Mouse (Mus musculus) T-helper 1 cell (primary cell): Measurements from ENCODE around the gene Iqsec2.

Experiments used
- in situ Hi-C: fragments of 300-600 bp; cut with MboI, MseI; formaldehyde crosslinking; loops from one replicate; pipeline ENCODE4 v1.15.1; 2025; ENCODE audit warnings: high pct_unique_total_duplicates

Iqsec2 gene

DNA sequence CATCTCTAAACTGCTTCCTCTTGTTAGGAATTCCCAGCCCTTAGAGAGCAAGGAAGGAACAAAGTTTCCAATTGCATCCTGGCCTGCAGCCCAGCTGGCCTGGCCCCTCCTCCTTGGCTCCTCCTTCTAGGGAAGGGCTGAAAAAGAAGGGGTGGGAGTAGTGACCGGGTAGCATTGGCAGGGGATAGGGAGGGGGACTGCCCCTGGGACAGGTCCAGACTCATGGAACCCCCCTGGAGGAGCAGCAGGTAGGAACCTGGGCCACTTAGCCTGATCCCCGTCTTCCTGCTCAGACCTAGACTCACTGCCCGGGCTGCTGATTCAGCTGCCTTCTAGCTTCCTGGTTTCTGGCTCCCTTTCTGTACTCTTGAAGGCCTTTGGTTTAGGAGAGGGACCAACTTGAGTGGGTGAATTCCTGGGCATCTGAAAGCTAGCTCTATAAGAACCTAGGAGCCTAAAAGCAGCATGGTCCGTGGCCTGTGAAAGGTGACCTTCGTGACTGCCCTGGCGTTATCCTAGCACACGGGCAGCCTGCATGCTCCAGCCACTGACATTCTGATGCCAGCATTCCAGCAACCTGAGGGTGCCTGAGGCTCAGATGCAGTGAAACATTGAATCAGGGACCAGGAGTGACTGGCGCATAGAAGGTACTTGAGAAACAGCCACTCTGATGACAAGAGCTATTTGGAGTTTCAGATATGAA, 34.9 kb downstream of the Iqsec2 start:
- in situ Hi-C loops: no loop called here

DNA sequence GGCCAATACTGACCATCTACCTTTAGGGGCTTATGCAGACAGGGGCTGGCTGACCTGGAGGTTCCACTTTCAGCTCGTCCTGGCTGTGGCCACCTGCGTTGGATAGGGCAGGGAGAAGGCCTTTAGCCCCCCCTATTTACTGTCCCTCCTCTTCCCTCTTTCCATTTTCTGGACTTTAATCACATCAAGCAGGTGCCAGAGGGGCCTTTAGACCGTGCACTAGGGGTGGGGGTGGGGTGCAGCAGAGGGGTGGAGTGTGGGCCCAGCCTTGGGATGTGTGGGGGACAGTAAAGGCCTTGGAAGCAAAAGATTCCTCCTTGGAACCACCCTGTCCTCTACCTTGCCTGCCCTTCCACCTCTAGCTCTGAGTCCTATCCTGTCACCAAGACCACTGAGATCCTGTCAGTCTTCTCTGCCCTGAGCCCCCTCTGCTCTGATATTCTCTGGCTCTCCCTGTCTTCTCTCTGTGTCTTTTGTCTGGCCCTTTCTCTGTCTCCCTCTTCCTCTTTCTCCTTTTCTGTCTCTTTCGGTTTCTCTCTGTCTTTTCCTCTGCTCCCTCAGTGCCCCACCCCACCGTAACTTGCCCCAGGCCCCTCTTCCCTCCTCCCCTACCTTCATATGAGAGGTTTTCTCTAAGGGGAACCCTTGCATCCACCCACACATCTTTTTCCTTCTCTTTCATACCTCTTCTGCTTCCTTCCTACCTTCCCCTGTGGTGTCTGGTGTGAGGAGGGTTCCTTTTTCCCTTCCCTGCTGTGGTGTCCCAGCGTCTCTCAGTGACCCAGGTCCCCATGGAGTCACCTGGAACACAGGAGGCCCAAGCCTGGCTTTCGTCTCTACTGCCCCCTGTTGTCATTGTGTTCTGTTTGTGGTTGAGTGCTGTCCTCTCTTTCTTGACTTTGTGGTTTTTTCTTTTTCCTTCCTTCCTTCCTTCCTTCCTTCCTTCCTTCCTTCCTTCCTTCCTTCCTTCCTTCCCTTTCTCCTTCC, 35.9 kb downstream of the Iqsec2 start:
- in situ Hi-C loops: no loop called here

DNA sequence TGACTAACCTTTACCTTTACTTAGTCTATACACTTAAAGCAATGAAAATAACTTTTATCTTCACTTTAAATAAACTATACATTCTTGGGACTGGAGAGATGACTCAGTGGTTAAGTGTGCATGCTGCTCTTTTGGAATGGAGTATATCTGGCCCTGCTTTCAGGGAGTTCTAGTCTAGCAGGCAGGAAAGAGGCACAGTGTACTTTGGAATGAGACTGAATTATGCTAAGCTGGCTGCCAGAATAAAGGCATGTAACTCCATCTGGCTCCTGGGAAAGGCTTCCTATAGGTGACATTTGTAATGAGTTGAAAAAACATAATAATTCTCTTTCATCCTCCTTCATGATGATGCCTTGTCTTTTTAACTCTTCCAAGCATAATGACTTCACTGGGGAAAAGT, 43.1 kb downstream of the Iqsec2 start:
- in situ Hi-C loops: no loop called here

DNA sequence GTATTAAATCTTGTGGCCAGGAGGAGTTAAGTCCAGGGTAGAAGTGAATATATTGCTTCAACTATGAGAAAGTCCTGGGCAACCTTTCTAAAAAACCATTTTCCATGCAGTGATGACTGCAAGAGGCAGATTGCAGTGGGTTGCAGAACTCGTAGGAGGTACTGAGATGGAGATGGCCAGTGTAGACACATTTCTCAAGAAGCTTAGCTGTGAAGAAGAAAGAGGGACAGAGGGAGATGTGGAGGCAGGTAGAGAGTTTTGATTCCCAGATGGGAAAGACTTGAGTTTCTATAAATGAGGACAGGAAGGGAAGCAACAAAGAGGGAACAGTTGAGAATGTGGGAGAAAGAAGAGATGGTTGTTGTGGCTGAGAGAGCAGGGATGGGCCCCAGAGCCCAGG, 47.2 kb downstream of the Iqsec2 start:
- in situ Hi-C loops: no loop called here

DNA sequence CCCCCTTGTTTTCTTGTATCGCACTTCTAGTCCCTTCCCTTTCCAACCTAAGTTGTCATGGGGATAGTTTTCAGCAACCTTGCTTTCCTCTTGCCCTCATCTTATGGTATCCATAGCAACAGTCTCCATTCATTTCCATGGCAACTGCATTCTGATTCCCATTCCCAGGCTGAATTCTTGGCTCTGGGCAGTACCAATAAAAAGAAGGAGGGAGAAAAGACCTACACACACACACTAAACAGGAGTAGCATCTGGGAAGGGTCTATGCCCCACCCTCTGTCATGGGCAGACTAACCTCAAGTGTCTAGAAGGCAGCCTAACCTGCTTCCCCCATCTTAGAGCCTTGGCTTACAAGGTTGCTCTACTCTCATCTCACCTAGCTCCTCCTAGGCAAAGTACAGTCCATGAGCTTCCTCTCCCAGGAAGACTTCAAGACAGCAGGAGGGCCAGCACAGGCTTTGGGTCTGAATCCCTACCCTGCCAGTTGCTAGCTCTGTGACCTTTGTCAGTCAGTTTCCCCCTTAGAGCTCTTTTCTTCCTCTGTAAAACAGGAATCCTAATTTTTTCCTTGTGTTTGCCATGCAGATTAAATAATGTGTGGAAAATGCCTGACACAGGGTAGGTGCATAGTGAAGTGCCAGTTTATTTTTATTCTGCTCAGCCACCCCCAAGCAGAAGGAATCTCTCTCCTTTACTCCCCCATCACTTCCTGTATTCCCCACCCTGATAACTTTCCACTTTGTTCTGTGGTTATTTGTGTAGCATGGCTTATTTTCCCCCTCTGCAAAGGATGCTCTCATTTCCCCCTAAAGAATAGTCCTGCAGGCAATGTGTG, 54.0 kb downstream of the Iqsec2 start:
- in situ Hi-C loops: no loop called here

DNA sequence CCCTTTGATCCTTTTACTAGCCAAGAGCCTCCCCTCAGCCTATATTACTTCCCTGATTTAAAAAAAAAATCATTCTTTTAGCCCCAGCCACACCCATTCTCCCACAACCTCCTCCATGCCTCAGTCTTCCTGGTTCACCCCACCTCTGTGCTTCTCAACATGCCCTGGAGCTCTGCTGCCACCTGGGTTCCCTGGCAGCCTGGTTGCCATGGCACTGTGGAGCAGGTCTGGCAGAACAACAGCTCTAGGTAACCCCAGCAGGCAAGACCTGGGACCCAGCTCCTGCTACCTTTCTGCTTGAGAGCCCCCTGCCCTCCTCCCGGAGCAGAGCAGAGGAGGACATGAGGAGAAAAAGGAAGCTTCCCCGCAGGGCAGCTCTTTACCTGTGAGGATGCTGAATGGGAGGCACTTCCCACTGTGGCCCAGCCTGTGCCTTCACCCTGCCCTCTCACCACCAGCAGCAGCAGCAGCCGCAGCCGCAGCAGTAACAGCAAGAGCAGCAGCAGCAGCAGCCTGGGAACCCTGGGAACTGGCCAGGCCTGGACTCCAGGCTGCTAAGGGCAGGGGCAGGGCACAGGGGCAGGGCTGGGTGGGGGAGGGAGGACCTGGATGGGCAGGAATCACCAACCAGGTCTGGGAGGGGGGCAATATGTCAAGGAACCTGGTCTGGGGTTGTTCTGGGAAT, 57.8 kb downstream of the Iqsec2 start:
- in situ Hi-C loops: no loop called here

DNA sequence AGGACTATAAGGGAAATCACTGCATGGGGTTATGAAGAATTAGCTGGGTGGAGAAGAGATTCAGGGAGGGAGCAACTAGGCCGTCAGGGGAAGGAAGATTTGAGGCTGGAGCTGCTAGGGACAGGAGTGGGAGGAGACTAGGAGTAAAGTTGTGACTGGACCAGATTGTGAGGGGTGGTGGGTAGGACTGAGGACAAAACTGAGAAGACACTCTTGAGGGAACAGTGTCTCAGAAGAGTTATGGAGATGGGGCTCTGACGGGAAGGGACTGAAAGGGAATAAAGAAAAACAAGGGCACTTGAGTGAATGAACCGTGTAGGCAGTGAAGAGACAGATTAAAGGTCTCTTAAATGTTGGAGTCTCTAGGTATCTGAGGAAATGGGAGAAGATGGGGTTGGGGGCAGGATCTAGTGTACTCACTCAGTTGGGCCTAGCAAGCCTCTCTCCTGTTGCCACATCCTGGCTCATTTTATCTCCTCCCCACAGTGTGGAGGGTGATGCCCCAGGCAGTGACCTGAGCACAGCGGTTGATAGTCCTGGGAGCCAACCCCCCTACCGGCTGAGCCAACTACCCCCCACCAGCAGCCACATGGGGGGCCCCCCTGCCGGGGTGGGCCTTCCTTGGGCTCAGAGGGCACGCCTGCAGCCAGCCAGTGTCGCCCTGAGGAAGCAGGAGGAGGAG, 58.5 kb downstream of the Iqsec2 start:
- in situ Hi-C loops: no loop called here

DNA sequence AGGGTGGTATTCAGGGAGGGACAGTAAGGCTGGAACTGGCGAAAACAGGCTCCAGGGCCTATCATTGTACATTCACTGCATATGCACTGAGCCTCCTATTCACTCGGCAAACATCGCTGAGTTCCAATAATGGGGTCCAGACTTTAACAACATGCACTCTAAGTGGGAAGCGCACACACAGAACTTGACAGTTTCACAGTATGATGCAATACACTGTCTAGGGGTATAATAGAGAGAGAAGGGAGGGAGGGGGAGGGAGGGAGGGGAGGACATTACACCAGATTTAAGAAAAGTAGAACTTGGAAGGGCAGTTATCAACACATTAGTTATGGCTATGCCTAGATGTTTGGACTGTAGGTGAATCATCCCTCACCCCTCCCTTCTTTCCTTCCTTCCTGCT, 59.2 kb downstream of the Iqsec2 start:
- in situ Hi-C loops: no loop called here

DNA sequence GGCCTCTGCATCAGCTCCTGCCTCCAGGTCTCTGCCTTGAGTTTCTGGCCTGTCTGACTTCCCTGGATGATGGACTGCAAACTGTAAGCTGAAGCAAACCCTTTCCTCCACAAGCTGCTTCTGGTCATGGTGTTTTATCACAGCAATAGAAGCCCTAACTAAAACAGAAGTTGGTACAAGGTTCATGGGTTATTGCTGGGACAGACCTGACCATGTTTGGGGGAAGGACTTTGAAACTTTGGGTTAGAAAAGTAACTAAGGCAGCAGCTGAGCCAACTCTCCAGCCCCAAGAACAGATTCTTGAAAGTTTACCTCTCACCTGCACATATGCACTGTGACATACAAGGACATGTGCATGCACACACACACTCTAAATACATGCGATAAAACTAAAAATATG, 61.4 kb downstream of the Iqsec2 start:
- in situ Hi-C loops: no loop called here

DNA sequence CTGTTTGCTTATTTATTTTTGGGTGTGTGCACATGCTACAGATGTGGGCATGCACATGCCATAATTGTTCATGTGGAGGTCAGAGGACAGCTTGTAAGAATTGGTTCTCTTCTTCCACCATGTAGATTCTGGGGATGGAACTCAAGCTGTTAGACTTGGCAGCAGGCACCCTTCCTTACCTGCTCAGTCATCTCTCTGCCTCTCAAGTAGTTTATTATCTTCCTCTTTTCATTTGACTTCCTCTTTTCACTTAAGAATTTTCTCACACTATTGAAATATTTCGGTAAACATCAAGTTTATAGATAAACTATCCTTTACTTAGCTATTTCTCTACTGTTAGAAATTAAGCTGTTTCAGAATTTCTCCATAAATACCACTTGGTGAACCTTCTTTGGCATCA, 70.6 kb downstream of the Iqsec2 start:
- in situ Hi-C loops: no loop called here

DNA sequence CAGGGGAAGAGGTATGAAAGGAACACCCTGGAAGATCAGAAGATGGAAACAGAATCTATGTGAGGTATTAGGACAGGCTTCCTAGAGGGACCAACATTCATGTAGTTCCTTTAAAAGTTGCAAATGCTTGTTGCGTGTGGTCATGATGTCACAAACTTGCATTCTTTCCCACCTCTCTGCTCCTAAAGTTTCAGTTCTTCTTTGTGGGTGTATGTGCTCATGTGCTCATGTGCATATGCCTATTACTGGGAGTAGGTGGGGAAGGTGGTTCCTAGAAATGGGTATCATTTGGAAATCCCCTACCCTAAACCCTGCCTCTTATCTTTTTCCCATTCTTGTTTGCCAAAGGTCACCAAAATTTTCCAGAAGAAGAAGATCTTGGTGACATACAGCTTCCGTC, 74.5 kb downstream of the Iqsec2 start:
- in situ Hi-C loops: no loop called here

DNA sequence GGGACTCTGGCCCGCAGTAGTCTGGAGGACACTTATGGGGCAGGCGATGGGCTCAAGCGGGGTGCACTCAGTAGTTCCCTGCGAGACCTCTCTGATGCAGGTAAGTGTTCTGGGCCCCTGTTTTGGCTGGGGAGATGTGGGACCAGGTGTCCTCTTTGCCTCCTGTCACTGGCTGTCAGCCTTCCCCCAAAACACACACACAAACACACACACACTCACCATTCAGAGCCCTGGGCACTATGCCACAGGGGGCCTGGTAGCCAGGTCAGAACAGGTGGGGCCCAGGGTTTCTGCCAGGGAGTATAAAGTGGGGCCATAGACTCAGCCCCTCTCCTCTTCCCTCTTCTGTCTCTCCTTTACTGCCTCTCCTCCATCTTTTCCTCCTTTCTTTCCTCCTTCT, 77.7 kb downstream of the Iqsec2 start:
- in situ Hi-C loops: no loop called here

DNA sequence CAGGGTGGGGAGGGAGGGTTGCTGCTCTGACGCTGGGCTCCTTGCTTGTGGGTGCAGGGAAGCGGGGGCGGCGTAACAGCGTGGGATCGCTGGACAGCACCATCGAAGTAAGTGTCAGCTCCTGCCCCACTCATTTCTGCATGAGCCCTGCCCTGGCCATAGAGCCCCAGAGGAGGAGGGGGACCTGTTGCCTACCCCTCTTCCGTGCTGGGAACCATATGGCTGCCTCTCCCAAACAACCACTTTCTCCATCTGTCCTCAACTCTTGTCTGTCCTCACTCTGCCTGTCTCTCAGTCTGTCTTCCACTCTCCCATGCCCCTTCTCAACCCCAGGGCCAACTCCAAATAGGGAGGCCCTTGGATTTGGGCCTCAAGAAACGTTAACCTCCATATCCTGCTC, 78.2 kb downstream of the Iqsec2 start:
- in situ Hi-C loops: no loop called here

DNA sequence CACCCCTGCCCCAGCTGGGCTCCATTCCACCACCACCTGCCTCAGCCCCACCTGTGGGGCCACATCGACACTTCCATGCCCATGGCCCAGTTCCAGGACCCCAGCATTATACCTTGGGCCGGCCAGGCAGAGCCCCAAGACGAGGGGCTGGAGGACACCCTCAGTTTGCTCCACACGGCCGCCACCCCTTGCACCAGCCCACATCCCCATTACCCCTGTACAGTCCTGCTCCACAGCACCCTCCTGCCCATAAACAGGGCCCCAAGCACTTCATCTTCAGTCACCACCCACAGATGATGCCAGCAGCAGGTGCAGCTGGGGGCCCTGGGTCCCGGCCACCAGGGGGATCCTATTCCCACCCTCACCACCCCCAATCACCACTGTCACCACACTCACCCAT, 79.2 kb downstream of the Iqsec2 start:
- in situ Hi-C loops: no loop called here

DNA sequence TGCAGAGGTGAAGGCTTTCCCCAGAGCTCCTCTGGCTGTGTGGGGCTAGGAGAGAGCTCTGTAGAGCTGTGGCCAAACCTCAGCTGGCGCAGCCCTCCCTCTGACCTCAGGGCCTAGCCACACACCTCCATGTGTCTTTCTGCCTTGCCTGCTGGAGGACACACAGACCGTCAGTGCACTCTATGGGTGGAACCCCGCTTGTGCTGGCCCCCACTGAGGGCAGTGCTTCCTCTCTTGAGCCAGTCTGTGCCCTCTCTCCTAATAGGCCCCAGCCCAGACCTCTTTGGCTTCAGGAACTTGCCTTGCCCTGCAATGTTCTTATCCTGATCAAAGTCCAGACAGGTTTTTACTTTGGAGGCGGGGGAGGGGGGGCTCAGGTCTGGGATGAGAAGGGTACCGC, 80.2 kb downstream of the Iqsec2 start:
- in situ Hi-C loops: no loop called here

DNA sequence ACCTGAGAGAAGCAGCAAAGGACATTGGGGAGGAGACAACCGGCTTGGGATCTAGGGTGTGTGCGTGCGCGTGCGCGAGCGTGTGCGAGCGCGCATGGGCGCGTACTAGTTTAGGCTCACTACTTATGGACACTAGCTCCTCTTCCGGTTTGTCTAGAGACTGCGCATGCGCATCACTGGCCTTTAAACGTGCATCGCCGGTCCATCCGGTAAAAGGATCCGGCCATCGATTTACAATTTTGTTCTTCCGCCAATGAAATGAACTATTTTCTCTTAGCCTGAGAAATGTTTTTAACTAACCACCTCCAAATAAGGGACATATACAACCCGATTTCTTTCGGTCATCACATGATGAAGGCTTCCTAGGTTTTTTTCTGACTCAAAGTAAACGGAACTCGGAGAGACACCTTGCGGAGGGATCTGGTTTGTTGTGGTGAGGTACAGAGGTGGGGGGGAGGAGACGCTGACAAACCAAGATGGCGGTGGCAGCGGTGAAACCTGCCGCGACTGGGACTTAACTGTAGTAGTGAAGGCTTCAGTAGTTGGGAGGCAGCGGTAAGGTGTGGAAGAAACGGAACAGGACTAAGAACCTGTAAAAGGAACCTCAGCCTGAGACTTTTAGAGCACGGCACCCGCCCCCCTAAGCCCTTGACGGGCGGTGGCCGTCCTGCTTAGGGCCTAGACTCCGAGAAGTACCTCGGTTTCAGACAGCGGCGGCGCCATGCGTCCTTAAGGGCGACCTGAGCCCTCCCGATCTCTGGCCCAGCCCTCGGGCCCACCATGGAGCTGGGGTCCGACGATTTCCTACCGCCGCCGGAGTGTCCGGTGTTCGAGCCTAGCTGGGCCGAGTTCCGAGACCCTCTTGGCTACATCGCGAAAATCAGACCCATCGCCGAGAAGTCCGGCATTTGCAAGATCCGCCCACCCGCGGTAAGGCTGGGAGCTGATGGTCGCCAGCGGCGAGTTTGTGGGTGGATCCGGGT, 89.0 kb downstream of the Iqsec2 start, which contains the start of gene Kdm5c:
Kdm5c (plus strand) TSS at position 240 of the 983 bp plus-strand sequence.
- in situ Hi-C loops: no loop called here

DNA sequence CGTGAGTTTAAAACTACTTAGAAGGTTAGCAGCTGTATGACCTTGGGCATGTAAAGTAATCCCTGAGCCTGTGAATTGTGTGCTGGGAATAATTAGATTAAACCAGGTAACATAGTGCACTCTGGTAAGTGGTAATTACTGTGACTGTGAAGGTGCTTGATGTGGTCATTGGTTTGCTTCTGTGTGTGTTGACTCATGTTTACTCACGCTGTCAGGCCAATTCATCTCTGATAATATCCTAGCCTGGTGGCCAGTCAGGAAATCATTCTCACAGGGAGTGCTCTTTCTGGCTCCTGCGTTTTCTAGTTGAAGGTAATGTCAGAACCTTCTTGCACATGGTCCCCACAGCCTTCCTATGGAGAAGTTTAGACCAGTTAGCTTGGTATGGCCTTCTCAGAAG, 90.1 kb downstream of the Iqsec2 start:
- in situ Hi-C loops: no loop called here

DNA sequence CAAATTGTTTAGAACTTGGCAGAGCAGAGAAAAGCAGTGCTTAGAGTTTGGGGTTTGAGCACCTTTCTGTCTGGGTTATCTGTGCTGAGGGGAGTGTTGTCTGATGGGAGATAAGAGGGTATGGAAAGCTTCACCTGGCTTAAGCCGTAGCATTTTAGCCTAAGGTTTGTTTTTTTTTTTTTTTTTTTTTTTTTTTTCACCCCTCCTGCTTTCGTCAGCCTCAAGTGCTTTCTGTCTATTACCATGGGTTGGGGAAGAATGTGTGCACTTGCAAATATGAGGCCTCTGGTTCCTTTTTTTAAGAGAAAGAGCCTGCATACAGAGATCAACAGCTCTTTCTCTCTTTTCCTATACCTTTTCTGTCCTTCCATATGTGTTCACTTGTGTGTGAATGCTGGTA, 91.7 kb downstream of the Iqsec2 start:
- in situ Hi-C loops: no loop called here

DNA sequence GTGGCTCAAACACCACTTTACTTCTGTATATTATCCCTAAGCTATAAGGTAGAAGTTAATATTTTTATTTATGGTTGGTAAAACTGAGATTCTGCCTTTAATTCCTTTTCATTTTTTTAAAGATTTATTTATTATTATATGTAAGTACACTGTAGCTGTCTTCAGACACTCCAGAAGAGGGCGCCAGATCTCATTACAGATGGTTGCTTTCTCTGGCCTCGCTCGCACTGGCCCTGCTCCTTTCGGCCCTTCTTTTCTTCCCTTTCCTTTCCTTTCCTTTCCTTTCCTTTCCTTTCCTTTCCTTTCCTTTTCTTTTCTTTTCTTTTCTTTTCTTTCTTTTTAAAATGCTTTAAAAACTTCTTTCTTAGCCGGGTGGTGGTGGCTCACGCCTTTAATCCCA, 99.1 kb downstream of the Iqsec2 start:
- in situ Hi-C loops: loop anchor here (5.0 kb wide), 1 partner anchor 94 kb away; no protein-coding TSS in a partner anchor
